Mouse (Mus musculus) stomach, embryonic 16.5 days (tissue): ENCODE measurements around the gene Mapk8ip2. TPM values are rescaled to one million over a fixed set of nuclear protein-coding genes. Genes with fewer than 3 reads are reported as not detected.
A peak's percentile ranks its signal among the peaks of the same experiment; 100 is the strongest.
"Not testable (repeated sequence)": the region's sequence is repeated elsewhere in the genome, so short reads cannot be mapped to it uniquely, and the experiment has no call there.

Experiments used
- ATAC-seq: fragments of 200-750 bp; cut with Nextera tagmentation; 2 replicates; pipeline ENCODE4 v1.8.0; 2017; ENCODE audit warnings: moderate number of reproducible peaks, moderate TSS enrichment; ENCODE audit not compliant: insufficient read depth, low FRiP score
- H3K27ac ChIP-seq: fragments of 300-500 bp; sonication (generic); 2 replicates; pipeline ENCODE4 v1.5.1; 2014; ENCODE audit warnings: low read length
- H3K27me3 ChIP-seq: fragments of 300-500 bp; sonication (generic); 2 replicates; pipeline ENCODE4 v1.6.1; 2014; ENCODE audit warnings: low read length, control low read depth, mixed read lengths; ENCODE audit not compliant: control insufficient read depth, insufficient read depth
- H3K36me3 ChIP-seq: fragments of 300-500 bp; sonication (generic); 2 replicates; pipeline ENCODE4 v1.6.1; 2014; ENCODE audit warnings: low read length; ENCODE audit not compliant: control insufficient read depth, insufficient read depth
- H3K4me1 ChIP-seq: fragments of 300-500 bp; sonication (generic); 2 replicates; pipeline ENCODE4 v1.6.1; 2014; ENCODE audit warnings: low read length, control low read depth, mixed read lengths; ENCODE audit not compliant: control insufficient read depth, insufficient read depth
- H3K4me2 ChIP-seq: fragments of 300-500 bp; sonication (generic); 2 replicates; pipeline ENCODE4 v1.6.1; 2014; ENCODE audit warnings: low read depth, low read length, mixed read lengths
- H3K4me3 ChIP-seq: fragments of 300-500 bp; sonication (generic); replicated peaks from 2 replicates; pipeline ENCODE4 v1.5.1; 2014; ENCODE audit warnings: mild to moderate bottlenecking, low read length
- H3K9ac ChIP-seq: fragments of 300-500 bp; sonication (generic); 2 replicates; pipeline ENCODE4 v1.6.1; 2014; ENCODE audit warnings: low read length
- H3K9me3 ChIP-seq: fragments of 300-500 bp; sonication (generic); replicated peaks from 2 replicates; pipeline ENCODE4 v1.6.1; 2016; ENCODE audit warnings: low read length, control low read depth; ENCODE audit not compliant: control insufficient read depth
- WGBS: fragments of 180-500 bp; shearing (Covaris S2); extraction: QIAGEN DNeasy Blood & Tissue Kit; methylation state at CpG from one replicate; pipeline ENCODE4 v1.1.7; 2014; 5-methylcytosine and 5-hydroxymethylcytosine counted together
- polyA plus RNA-seq: library from polyadenylated mRNA; unstranded; fragments of >200 nt; fragmentation: Nextera tagmentation; extraction: Ambion mirVana; gene quantifications from 2 replicates; pipeline ENCODE4 v1.2.1, GENCODE M21; 2015

The Mapk8ip2 gene
- polyA plus RNA-seq, 1 experiment from 2014 or later: 3.9 TPM

GRCm38 (mm10) chr15:89428136-89428790 is 25.4 kb upstream of the Mapk8ip2 start:
- Histone ChIP-seq H3K36me3 (0 out of 2 replicates have a peak, but pooled peaks cover 5% of the 10 kb centered on the region), H3K4me1 (peaks cover 7% of the 10 kb centered on the region; the same call in 1 of the 2 replicates), H3K4me2 (peak overlapping the region; percentile 70), H3K4me3 (peak overlapping the region; percentile 92), H3K27me3 (no peaks in the 10 kb centered on the region), H3K9me3 (no peaks in the 10 kb centered on the region), H3K27ac (no peak overlapping the region), H3K9ac (peak overlapping the region; percentile 82)
- no peak for ATAC-seq
- 81% methylated on average over 19 of the region's 19 CpGs for WGBS

DNA sequence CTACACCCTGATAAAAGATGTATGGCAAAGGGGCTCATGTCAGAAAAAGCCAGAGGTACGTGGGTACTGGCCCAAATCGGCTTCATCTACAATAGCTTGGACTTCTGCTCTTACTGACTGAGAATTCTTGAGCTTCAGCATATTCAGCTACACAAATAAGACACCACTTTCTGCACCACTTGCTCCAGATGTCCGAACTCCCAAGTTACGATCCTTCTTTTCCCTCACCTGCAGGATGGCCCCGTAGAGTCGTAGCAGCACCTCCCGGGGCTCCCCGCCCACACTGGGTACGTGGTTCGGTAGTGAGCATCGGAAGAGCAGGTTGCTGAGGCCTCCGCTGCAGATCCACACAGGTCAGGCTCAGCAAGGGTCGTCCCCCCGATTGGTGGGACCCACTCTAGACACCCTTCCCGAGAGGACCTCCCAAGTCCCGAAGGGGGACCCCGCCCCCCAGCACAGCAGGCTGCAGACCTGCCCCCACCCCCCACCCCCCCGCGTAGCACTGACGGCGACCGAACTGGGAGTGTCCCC is 24.8 kb upstream of the Mapk8ip2 start:
- 4% methylated on average over 21 of the region's 22 CpGs for WGBS
- H3K9ac ChIP-seq: peak overlapping the region; percentile 82
- peak overlapping the region; percentile 70 for H3K4me2 ChIP-seq
- H3K4me1 ChIP-seq: peaks cover 7% of the 10 kb centered on the region; the same call in 1 of the 2 replicates
- H3K4me3 ChIP-seq: peak overlapping the region; percentile 92
- H3K9me3 ChIP-seq: no peaks in the 10 kb centered on the region
- no peaks in the 10 kb centered on the region for H3K27me3 ChIP-seq
- peak; percentile 38 for ATAC-seq
- no peak overlapping the region for H3K27ac ChIP-seq
- H3K36me3 ChIP-seq: 0 out of 2 replicates have a peak, but pooled peaks cover 5% of the 10 kb centered on the region

- H3K4me3 ChIP-seq: peak within 1 kb of the TSS; percentile 92
- peak; percentile 95 for ATAC-seq
- 0 out of 2 replicates have a peak, but pooled peaks cover 5% of the 10 kb centered on the region for H3K36me3 ChIP-seq
- H3K9ac ChIP-seq: peak within 1 kb of the TSS; percentile 82
- under 1% methylated on average over 70 of the region's 70 CpGs for WGBS
- H3K4me2 ChIP-seq: peak within 1 kb of the TSS; percentile 70
- H3K9me3 ChIP-seq: no peaks in the 10 kb centered on the region
- H3K4me1 ChIP-seq: peaks cover 7% of the 10 kb centered on the region; the same call in 1 of the 2 replicates
- H3K27me3 ChIP-seq: no peaks in the 10 kb centered on the region
- H3K27ac ChIP-seq: peak within 1 kb of the TSS; percentile 97
Measured at GRCm38 (mm10) chr15:89429352-89430221, 24.1 kb upstream of the Mapk8ip2 start, which contains the start of the genes C730034F03Rik, Gm44502 and Chkb. TSS of gene C730034F03Rik (plus strand) at chr15:89429589. TSS of gene Gm44502 (minus strand) at chr15:89429696. TSS of gene Chkb (minus strand) at chr15:89429908.

DNA sequence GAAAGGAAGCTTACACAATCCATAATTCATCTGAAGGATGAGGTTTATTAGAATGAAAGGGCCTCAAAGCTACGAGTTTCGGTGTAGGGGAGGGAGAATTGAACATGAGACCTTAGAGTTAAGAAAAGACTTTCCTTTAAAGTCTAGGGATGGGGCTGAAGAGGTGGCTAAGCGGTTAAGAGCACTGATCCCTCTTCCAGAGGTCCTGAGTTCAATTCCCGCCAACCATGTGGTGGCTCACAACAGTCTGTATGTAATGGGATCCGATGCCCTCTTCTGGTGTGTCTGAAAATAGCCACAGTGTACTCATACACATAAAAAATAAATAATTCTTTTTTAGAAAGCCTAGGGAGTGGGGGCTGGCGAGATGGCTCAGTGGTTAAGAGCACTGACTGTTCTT is 23.4 kb upstream of the Mapk8ip2 start:
- peaks cover 7% of the 10 kb centered on the region; the same call in 1 of the 2 replicates for H3K4me1 ChIP-seq
- peak overlapping the region; percentile 82 for H3K9ac ChIP-seq
- ATAC-seq: no peak
- H3K9me3 ChIP-seq: no peaks in the 10 kb centered on the region
- 45% methylated on average over 6 of the region's 6 CpGs for WGBS
- peak overlapping the region; percentile 92 for H3K4me3 ChIP-seq
- H3K4me2 ChIP-seq: peak overlapping the region; percentile 70
- peak overlapping the region; percentile 97 for H3K27ac ChIP-seq
- H3K36me3 ChIP-seq: 0 out of 2 replicates have a peak, but pooled peaks cover 5% of the 10 kb centered on the region
- no peaks in the 10 kb centered on the region for H3K27me3 ChIP-seq

- ATAC-seq, H3K4me2 ChIP-seq: not testable (repeated sequence)
- WGBS: 86% methylated on average over 7 of the region's 9 CpGs
Measured at GRCm38 (mm10) chr15:89430771-89431170, 22.9 kb upstream of the Mapk8ip2 start.

DNA sequence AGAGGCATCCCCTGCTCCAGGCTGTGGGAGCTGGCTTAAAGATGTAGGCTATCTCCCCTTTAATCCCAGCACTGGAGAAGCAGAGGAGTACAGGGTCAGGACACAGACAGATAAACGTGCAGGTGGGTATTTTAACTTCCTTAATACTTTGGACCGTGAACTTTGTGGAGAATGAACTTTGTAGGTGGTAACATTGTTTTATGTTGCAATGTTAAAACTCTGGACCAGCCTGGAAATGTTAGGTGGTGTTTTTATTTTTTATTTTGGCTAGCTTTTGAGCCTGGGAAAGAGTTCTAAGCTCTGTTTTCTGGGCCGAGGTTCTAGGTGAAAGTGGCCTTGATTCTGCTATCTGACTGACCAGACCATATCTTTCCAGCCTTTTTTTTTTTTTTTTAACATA is 22.4 kb upstream of the Mapk8ip2 start:
- no peak overlapping the region for H3K4me3 ChIP-seq
- H3K4me1 ChIP-seq: peaks cover 7% of the 10 kb centered on the region; the same call in 1 of the 2 replicates
- no peaks in the 10 kb centered on the region for H3K9me3 ChIP-seq
- no peak overlapping the region for H3K4me2 ChIP-seq
- no peak for ATAC-seq
- no peak overlapping the region for H3K27ac ChIP-seq
- H3K27me3 ChIP-seq: no peaks in the 10 kb centered on the region
- H3K9ac ChIP-seq: no peak overlapping the region
- WGBS: 87% methylated on average over 3 of the region's 3 CpGs
- H3K36me3 ChIP-seq: 0 out of 2 replicates have a peak, but pooled peaks cover 1% of the 10 kb centered on the region

More at GRCm38 (mm10) chr15:89430771-89431170, 22.9 kb upstream of the Mapk8ip2 start:
- H3K27ac ChIP-seq, H3K9ac ChIP-seq, H3K4me1 ChIP-seq, H3K36me3 ChIP-seq, H3K9me3 ChIP-seq, H3K4me3 ChIP-seq, H3K27me3 ChIP-seq: not testable (repeated sequence)

- no peak overlapping the region for H3K4me2 ChIP-seq
- no peak for ATAC-seq
- WGBS: 92% methylated on average over 6 of the region's 6 CpGs
- H3K36me3 ChIP-seq: no peaks in the 10 kb centered on the region
- H3K4me1 ChIP-seq: peaks cover 7% of the 10 kb centered on the region; the same call in 1 of the 2 replicates
- H3K4me3 ChIP-seq: no peak overlapping the region
- H3K9me3 ChIP-seq: no peaks in the 10 kb centered on the region
- no peaks in the 10 kb centered on the region for H3K27me3 ChIP-seq
- no peak overlapping the region for H3K9ac ChIP-seq
- no peak overlapping the region for H3K27ac ChIP-seq
Measured at GRCm38 (mm10) chr15:89431806-89432205, 21.9 kb upstream of the Mapk8ip2 start.

GRCm38 (mm10) chr15:89432946-89433345 is 20.8 kb upstream of the Mapk8ip2 start:
- Histone ChIP-seq H3K4me1 (peaks cover 7% of the 10 kb centered on the region; the same call in 1 of the 2 replicates), H3K27ac (no peak overlapping the region), H3K4me3 (no peak overlapping the region), H3K36me3 (no peaks in the 10 kb centered on the region), H3K27me3 (no peaks in the 10 kb centered on the region), H3K4me2 (no peak overlapping the region), H3K9me3 (no peaks in the 10 kb centered on the region), H3K9ac (no peak overlapping the region)
- ATAC-seq: no peak
- 74% methylated on average over 4 of the region's 4 CpGs for WGBS
